Mouse (Mus musculus): Measurements from ENCODE around the gene Eif4g3.

- TF ChIP-seq CTCF (conservative IDR thresholded peaks at IDR 0.05; ENCODE audit: low read length) (no peak), NANOG (IDR thresholded peaks at IDR 0.05; ENCODE audit: borderline replicate concordance, low read length) (no peak), POU5F1 (IDR thresholded peaks at IDR 0.05; ENCODE audit: borderline replicate concordance, low read length) (no peak)
Observed at GRCm38 (mm10) chr4:138222396-138222795, 229.6 kb downstream of the Eif4g3 start.
